Mouse (Mus musculus): ENCODE measurements at regions not wholly inside any gene's neighbourhood (a gene's known extent, or its start where the extent isn't known, plus 50 kb on each side); places are given as distances from the start of the nearest gene placed in this dataset.
A peak's percentile ranks its signal among the peaks of the same experiment; 100 is the strongest.

DNA sequence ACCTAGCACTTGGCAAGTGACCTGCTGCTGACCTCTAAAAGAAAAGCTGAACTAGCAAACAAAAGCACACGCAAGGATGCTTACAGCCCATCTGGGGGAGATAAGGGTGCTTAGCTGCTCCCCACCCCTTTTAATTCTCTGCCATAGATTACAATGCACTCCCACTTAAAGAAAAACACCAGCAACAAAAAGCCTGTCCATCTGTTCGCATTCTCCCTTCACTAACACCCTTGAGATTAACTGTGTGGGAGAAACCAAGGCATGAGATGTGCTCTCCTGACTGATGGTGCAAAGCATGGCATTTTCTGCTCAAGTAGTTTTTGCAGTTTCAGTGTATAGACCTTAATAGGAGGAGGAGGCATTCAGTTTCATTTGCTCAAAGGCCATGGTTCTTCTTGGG is 125.0 kb downstream of the 4930544G11Rik start:
- no peak for DNase-seq
- no peaks in the 10 kb centered on the region for H3K36me3 ChIP-seq (ENCODE audit: control insufficient read depth, insufficient read depth, low read length)
- WGBS, result 91% methylated on average over 2 of the region's 2 CpGs
- H3K4me1 ChIP-seq (replicated peaks; ENCODE audit: control insufficient read depth, insufficient read depth, low read length), result no peaks in the 10 kb centered on the region
- TF ChIP-seq CTCF (IDR thresholded peaks at IDR 0.05; ENCODE audit: borderline replicate concordance, control insufficient read depth, extremely low read depth, insufficient read depth, low read length, poor library complexity) (no peak), POLR2A (IDR thresholded peaks at IDR 0.05; ENCODE audit: control insufficient read depth, extremely low read depth, insufficient read depth, low read length, poor library complexity) (no peak)
- H3K4me3 ChIP-seq (ENCODE audit: control insufficient read depth, insufficient read depth, low read length), result no peak overlapping the region
- no peak overlapping the region for H3K27ac ChIP-seq (ENCODE audit: control insufficient read depth, insufficient read depth, low read length)
- no peaks in the 10 kb centered on the region for H3K27me3 ChIP-seq (ENCODE audit: control insufficient read depth, insufficient read depth, low read length)

DNA sequence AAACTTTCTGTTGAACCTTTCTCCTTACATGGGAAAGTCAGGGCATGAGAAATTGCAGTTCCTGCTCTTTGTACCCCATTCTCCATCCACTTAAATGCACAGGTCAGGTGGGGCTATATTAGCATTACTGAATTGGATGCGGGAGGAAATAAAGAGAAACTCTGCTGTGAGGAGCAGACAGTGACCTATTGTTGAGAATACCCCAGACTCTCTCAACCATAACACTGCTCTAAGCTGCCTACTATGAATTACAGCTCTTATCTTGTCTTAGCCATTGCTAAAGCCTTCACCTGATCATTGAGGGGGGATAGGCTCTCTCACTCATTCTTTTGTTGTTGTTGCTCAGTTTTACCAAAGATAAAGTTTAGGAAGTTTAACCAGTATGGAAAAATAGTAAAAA is 126.4 kb downstream of the 4930544G11Rik start:
- no peak overlapping the region for H3K4me3 ChIP-seq (ENCODE audit: control insufficient read depth, insufficient read depth, low read length)
- H3K27ac ChIP-seq (ENCODE audit: control insufficient read depth, insufficient read depth, low read length), result no peak overlapping the region
- no peaks in the 10 kb centered on the region for H3K4me1 ChIP-seq (replicated peaks; ENCODE audit: control insufficient read depth, insufficient read depth, low read length)
- TF ChIP-seq CTCF (IDR thresholded peaks at IDR 0.05; ENCODE audit: borderline replicate concordance, control insufficient read depth, extremely low read depth, insufficient read depth, low read length, poor library complexity) (no peak), POLR2A (IDR thresholded peaks at IDR 0.05; ENCODE audit: control insufficient read depth, extremely low read depth, insufficient read depth, low read length, poor library complexity) (no peak)
- H3K27me3 ChIP-seq (ENCODE audit: control insufficient read depth, insufficient read depth, low read length), result no peaks in the 10 kb centered on the region
- no peaks in the 10 kb centered on the region for H3K36me3 ChIP-seq (ENCODE audit: control insufficient read depth, insufficient read depth, low read length)
- no peak for DNase-seq
- WGBS, result 97% methylated on average over 1 of the region's 1 CpGs

DNA sequence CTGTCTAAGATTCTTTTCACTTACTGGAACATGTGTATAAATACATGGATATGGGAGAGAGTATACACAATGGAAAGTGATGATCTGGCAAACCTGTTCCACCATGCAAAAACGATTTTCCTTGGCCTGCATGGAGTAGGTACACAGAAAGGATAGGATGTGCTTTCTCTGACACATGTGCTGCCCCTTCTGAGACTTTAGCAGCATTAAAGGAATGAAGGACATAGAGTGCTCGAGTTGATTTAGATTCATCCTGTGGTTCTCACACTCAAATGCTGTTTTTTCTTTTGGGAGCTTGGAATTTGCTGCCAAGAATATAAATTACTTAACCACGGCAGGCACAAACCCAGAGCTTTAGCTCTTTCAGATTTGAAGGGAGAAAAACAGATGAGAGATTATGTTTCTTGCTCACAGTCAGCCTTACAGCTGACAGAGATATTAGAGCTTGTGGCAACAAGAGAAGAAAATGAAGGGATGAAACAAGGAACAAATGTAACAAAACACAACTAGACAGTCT is 149.2 kb downstream of the 4930544G11Rik start:
- no peak overlapping the region for H3K4me3 ChIP-seq (ENCODE audit: control insufficient read depth, insufficient read depth, low read length)
- 82% methylated on average over 3 of the region's 3 CpGs for WGBS
- no peak for TF ChIP-seq POLR2A (IDR thresholded peaks at IDR 0.05; ENCODE audit: control insufficient read depth, extremely low read depth, insufficient read depth, low read length, poor library complexity)
- no peak for TF ChIP-seq CTCF (IDR thresholded peaks at IDR 0.05; ENCODE audit: borderline replicate concordance, control insufficient read depth, extremely low read depth, insufficient read depth, low read length, poor library complexity)
- H3K27me3 ChIP-seq (ENCODE audit: control insufficient read depth, insufficient read depth, low read length), result no peaks in the 10 kb centered on the region
- DNase-seq, result no peak
- H3K27ac ChIP-seq (ENCODE audit: control insufficient read depth, insufficient read depth, low read length), result no peak overlapping the region
- H3K4me1 ChIP-seq (replicated peaks; ENCODE audit: control insufficient read depth, insufficient read depth, low read length), result no peaks in the 10 kb centered on the region
- H3K36me3 ChIP-seq (ENCODE audit: control insufficient read depth, insufficient read depth, low read length), result no peaks in the 10 kb centered on the region

GRCm38 (mm10) chr6:66114366-66114765 is 162.0 kb downstream of the 4930544G11Rik start:
- no peak for DNase-seq
- Histone ChIP-seq H3K36me3 (ENCODE audit: control insufficient read depth, insufficient read depth, low read length) (no peaks in the 10 kb centered on the region), H3K27ac (ENCODE audit: control insufficient read depth, insufficient read depth, low read length) (no peak overlapping the region), H3K27me3 (ENCODE audit: control insufficient read depth, insufficient read depth, low read length) (no peaks in the 10 kb centered on the region), H3K4me1 (replicated peaks; ENCODE audit: control insufficient read depth, insufficient read depth, low read length) (no peaks in the 10 kb centered on the region), H3K4me3 (ENCODE audit: control insufficient read depth, insufficient read depth, low read length) (no peak overlapping the region)
- 92% methylated on average over 6 of the region's 6 CpGs for WGBS
- TF ChIP-seq CTCF (IDR thresholded peaks at IDR 0.05; ENCODE audit: borderline replicate concordance, control insufficient read depth, extremely low read depth, insufficient read depth, low read length, poor library complexity), result no peak

GRCm38 (mm10) chr6:66121479-66122183 is 169.2 kb downstream of the 4930544G11Rik start:
- no peak for DNase-seq
- Histone ChIP-seq H3K36me3 (ENCODE audit: control insufficient read depth, insufficient read depth, low read length) (no peaks in the 10 kb centered on the region), H3K27ac (ENCODE audit: control insufficient read depth, insufficient read depth, low read length) (no peak overlapping the region), H3K27me3 (ENCODE audit: control insufficient read depth, insufficient read depth, low read length) (no peaks in the 10 kb centered on the region), H3K4me1 (replicated peaks; ENCODE audit: control insufficient read depth, insufficient read depth, low read length) (no peaks in the 10 kb centered on the region), H3K4me3 (ENCODE audit: control insufficient read depth, insufficient read depth, low read length) (no peak overlapping the region)
- WGBS, result 87% methylated on average over 5 of the region's 5 CpGs
- TF ChIP-seq CTCF (IDR thresholded peaks at IDR 0.05; ENCODE audit: borderline replicate concordance, control insufficient read depth, extremely low read depth, insufficient read depth, low read length, poor library complexity) (no peak), POLR2A (IDR thresholded peaks at IDR 0.05; ENCODE audit: control insufficient read depth, extremely low read depth, insufficient read depth, low read length, poor library complexity) (no peak)

DNA sequence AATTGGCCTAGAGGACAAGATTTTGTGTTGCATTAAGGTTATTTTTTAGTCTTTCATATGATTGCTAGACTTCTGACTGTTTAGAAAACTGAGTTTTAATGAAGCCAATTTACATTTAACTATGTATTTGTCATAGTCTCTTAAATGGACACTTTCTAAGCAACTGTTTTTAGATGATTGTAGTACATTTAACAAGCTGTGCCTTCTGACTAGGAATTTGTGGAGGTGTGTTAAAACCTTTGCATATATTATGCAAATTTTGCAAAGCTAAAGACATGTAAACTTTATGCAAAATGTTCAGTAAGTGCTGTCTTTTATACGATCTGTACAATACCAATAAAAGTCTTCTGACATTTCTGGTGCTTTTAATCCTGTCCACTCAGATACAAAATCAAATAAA is 171.9 kb downstream of the 4930544G11Rik start:
- Histone ChIP-seq H3K4me1 (replicated peaks; ENCODE audit: control insufficient read depth, insufficient read depth, low read length) (no peaks in the 10 kb centered on the region), H3K27me3 (ENCODE audit: control insufficient read depth, insufficient read depth, low read length) (no peaks in the 10 kb centered on the region), H3K27ac (ENCODE audit: control insufficient read depth, insufficient read depth, low read length) (no peak overlapping the region), H3K36me3 (ENCODE audit: control insufficient read depth, insufficient read depth, low read length) (no peaks in the 10 kb centered on the region), H3K4me3 (ENCODE audit: control insufficient read depth, insufficient read depth, low read length) (no peak overlapping the region)
- 98% methylated on average over 1 of the region's 1 CpGs for WGBS
- no peak for TF ChIP-seq CTCF (IDR thresholded peaks at IDR 0.05; ENCODE audit: borderline replicate concordance, control insufficient read depth, extremely low read depth, insufficient read depth, low read length, poor library complexity)
- no peak for DNase-seq

DNA sequence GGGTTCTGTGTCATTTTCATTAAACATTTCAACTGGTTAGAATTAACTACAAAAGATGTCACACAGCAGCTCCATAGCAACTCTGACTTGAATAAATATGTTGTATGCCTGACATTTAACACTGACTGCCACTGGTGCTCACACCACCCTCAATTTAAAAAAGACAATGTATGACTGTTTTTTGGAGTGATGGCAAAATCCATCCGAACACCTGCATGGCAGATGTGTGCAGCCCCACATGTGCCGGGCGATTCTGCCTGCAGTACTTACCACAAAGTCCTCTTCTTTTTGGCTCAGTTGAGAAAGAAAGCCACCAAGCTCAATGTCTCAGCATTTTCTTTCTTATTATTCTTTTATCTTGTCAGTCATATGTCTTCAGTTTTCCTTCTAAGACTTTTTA is 199.4 kb downstream of the 4930544G11Rik start:
- 6% methylated on average over 3 of the region's 3 CpGs for WGBS
- DNase-seq, result peak; percentile 57
- H3K27ac ChIP-seq (ENCODE audit: control insufficient read depth, insufficient read depth, low read length), result peak overlapping the region; percentile 96

More for the DNA sequence above, 199.4 kb downstream of the 4930544G11Rik start:
- no peak for TF ChIP-seq CTCF (IDR thresholded peaks at IDR 0.05; ENCODE audit: borderline replicate concordance, control insufficient read depth, extremely low read depth, insufficient read depth, low read length, poor library complexity)
- TF ChIP-seq POLR2A (IDR thresholded peaks at IDR 0.05; ENCODE audit: control insufficient read depth, extremely low read depth, insufficient read depth, low read length, poor library complexity), result no peak
- H3K4me3 ChIP-seq (ENCODE audit: control insufficient read depth, insufficient read depth, low read length), result no peak overlapping the region
- no peaks in the 10 kb centered on the region for H3K27me3 ChIP-seq (ENCODE audit: control insufficient read depth, insufficient read depth, low read length)
- peaks cover 9% of the 10 kb centered on the region for H3K4me1 ChIP-seq (replicated peaks; ENCODE audit: control insufficient read depth, insufficient read depth, low read length)
- H3K36me3 ChIP-seq (ENCODE audit: control insufficient read depth, insufficient read depth, low read length), result no peaks in the 10 kb centered on the region

Measured in thymus, adult 2 months (tissue).